Mouse (Mus musculus): ENCODE measurements around the gene Nlk. TPM values are rescaled to one million over a fixed set of nuclear protein-coding genes. Genes with fewer than 3 reads are reported as not detected.
"Not testable (repeated sequence)": the region's sequence is repeated elsewhere in the genome, so short reads cannot be mapped to it uniquely, and the experiment has no call there.

Gene Nlk
- polyA plus RNA-seq, 1 experiment from 2014 or later: 6.1 TPM

- TF ChIP-seq EP300 (IDR thresholded peaks at IDR 0.05; ENCODE audit: low read depth) (no peak), CTCF (IDR thresholded peaks at IDR 0.05; ENCODE audit: low read depth) (no peak)
- ATAC-seq: no peak
- H3K36me3 ChIP-seq (replicated peaks; ENCODE audit: insufficient read depth, low read length): no peaks in the 10 kb centered on the region
Measured at GRCm38 (mm10) chr11:78596750-78597149, 100.4 kb downstream of the Nlk start.

GRCm38 (mm10) chr11:78595773-78596172 lies 101.4 kb downstream of the Nlk start:
- no peaks in the 10 kb centered on the region for H3K36me3 ChIP-seq (replicated peaks; ENCODE audit: insufficient read depth, low read length)

More at GRCm38 (mm10) chr11:78596750-78597149, 100.4 kb downstream of the Nlk start:
- Histone ChIP-seq H3K4me1 (ENCODE audit: insufficient read depth) (0 out of 2 replicates have a peak, but pooled peaks cover 2% of the 10 kb centered on the region), H3K9me3 (ENCODE audit: low read length) (no peaks in the 10 kb centered on the region), H3K9ac (replicated peaks) (no peak overlapping the region), H3K4me2 (ENCODE audit: low read depth, low read length) (no peak overlapping the region), H3K27me3 (ENCODE audit: insufficient read depth, low read length) (no peaks in the 10 kb centered on the region), H3K4me3 (ENCODE audit: low read depth, low read length) (no peak overlapping the region), H3K27ac (ENCODE audit: low read depth) (no peak overlapping the region)
- no peak for DNase-seq

DNA sequence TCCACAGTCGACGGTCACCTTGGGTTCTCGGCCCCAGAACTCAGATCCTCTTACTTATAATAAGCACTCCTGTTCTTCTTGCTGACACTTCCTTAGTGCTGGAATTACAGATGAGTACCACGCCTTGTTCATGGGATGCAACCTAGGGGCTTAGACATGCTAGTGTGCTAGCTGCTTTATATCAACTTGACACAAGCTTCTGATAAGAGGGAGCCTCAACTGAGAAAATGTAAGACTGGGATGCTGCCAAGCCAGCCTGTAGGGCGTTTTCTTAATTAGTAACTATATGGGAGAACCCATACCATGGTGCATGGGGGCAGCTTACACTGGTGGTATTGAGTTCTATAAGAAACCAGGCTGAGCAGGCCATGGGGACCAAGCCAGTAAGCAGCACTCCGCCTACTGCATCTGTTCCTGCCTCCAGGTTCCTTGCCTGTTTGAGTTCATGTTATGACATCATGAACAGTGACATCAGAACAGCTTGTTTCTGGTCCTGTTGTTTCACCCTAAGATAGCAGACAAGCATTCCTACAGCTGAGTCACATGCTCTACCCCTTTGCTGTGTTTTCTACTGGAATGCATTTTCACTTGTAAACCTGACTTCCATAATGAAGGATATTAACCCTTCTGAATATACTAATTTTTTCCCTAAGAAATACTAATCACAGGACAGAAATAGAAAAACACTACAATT lies 102.8 kb downstream of the Nlk start:
- no peaks in the 10 kb centered on the region for H3K36me3 ChIP-seq (replicated peaks; ENCODE audit: insufficient read depth, low read length)
- DNase-seq (no peak), ATAC-seq (no peak)
- H3K4me3 ChIP-seq (ENCODE audit: low read depth, low read length): no peak overlapping the region
- H3K9ac ChIP-seq (replicated peaks): no peak overlapping the region
- no peak overlapping the region for H3K27ac ChIP-seq (ENCODE audit: low read depth)
- no peaks in the 10 kb centered on the region for H3K9me3 ChIP-seq (ENCODE audit: low read length)
- TF ChIP-seq CTCF (IDR thresholded peaks at IDR 0.05; ENCODE audit: low read depth): no peak
- TF ChIP-seq EP300 (IDR thresholded peaks at IDR 0.05; ENCODE audit: low read depth): no peak
- no peak overlapping the region for H3K4me2 ChIP-seq (ENCODE audit: low read depth, low read length)
- H3K4me1 ChIP-seq (ENCODE audit: insufficient read depth): 0 out of 2 replicates have a peak, but pooled peaks cover 2% of the 10 kb centered on the region
- WGBS (ENCODE audit: insufficient replicate concordance): 78% methylated on average over 6 of the region's 6 CpGs
- H3K27me3 ChIP-seq (ENCODE audit: insufficient read depth, low read length): no peaks in the 10 kb centered on the region

More at GRCm38 (mm10) chr11:78595773-78596172, 101.4 kb downstream of the Nlk start:
- H3K4me1 ChIP-seq (ENCODE audit: insufficient read depth): 0 out of 2 replicates have a peak, but pooled peaks cover 2% of the 10 kb centered on the region
- no peaks in the 10 kb centered on the region for H3K27me3 ChIP-seq (ENCODE audit: insufficient read depth, low read length)
- TF ChIP-seq CTCF (IDR thresholded peaks at IDR 0.05; ENCODE audit: low read depth): no peak
- peak; percentile 76; the same call in 1 of the 2 replicates for TF ChIP-seq EP300 (IDR thresholded peaks at IDR 0.05; ENCODE audit: low read depth)
- H3K27ac ChIP-seq (ENCODE audit: low read depth): no peak overlapping the region
- H3K4me2 ChIP-seq (ENCODE audit: low read depth, low read length): no peak overlapping the region
- DNase-seq (no peak), ATAC-seq (no peak)
- H3K9ac ChIP-seq (replicated peaks): no peak overlapping the region
- whole genome bisulfite sequencing (ENCODE audit: insufficient replicate concordance): 56% methylated on average over 2 of the region's 2 CpGs
- H3K4me3 ChIP-seq (ENCODE audit: low read depth, low read length): no peak overlapping the region
- no peaks in the 10 kb centered on the region for H3K9me3 ChIP-seq (ENCODE audit: low read length)

DNA sequence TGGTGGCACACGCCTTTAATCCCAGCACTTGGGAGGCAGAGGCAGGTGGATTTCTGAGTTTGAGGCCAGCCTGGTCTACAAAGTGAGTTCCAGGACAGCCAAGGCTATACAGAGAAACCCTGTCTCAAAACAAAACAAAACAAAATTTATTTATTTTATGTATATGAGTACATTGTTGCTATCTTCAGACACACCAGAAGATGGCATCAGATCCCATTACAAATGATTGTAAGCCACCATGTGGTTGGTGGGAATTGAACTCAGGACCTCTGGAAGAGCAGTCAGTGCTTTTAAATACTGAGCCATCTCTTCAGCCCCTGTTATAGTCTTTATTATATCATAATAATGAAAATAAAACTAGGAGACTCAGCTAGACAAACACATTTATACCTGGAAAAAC lies 109.5 kb downstream of the Nlk start:
- H3K9ac ChIP-seq (replicated peaks); ATAC-seq; H3K27me3 ChIP-seq (ENCODE audit: insufficient read depth, low read length); H3K27ac ChIP-seq (ENCODE audit: low read depth); H3K36me3 ChIP-seq (replicated peaks; ENCODE audit: insufficient read depth, low read length); H3K4me2 ChIP-seq (ENCODE audit: low read depth, low read length); DNase-seq; H3K9me3 ChIP-seq (ENCODE audit: low read length); H3K4me1 ChIP-seq (ENCODE audit: insufficient read depth); H3K4me3 ChIP-seq (ENCODE audit: low read depth, low read length): not testable (repeated sequence)
- 0 out of 2 replicates have a peak, but pooled peaks have one; percentile 12 for TF ChIP-seq CTCF (IDR thresholded peaks at IDR 0.05; ENCODE audit: low read depth)
- 80% methylated on average over 1 of the region's 1 CpGs for WGBS (ENCODE audit: insufficient replicate concordance)

DNA sequence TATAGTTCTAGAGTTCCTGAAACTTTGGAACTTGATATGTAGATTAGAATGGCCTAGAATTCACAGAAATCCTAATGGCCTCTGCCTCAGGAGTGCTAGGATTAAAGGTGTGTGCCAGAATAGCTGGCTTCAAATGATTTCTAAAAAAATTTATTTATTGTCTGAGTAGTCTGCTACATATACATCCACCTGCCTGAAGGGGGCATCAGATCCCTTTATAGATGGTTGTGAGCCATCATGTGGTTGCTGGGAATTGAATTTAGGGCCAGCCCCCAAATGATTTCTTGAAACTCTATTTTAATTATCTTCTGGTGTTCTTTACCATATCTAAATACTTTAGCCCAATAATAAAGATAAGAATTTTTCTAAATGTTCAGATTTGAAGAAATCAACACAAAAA lies 111.1 kb downstream of the Nlk start:
- peaks cover 10% of the 10 kb centered on the region; the same call in 1 of the 2 replicates for H3K36me3 ChIP-seq (replicated peaks; ENCODE audit: insufficient read depth, low read length)
- H3K4me2 ChIP-seq (ENCODE audit: low read depth, low read length): no peak overlapping the region
- H3K27ac ChIP-seq (ENCODE audit: low read depth): no peak overlapping the region
- no peak for DNase-seq
- no peaks in the 10 kb centered on the region for H3K27me3 ChIP-seq (ENCODE audit: insufficient read depth, low read length)
- H3K9me3 ChIP-seq (ENCODE audit: low read length): no peaks in the 10 kb centered on the region
- TF ChIP-seq EP300 (IDR thresholded peaks at IDR 0.05; ENCODE audit: low read depth) (no peak), CTCF (IDR thresholded peaks at IDR 0.05; ENCODE audit: low read depth) (peak; percentile 47)
- no peak overlapping the region for H3K9ac ChIP-seq (replicated peaks)
- H3K4me3 ChIP-seq (ENCODE audit: low read depth, low read length): no peak overlapping the region
- H3K4me1 ChIP-seq (ENCODE audit: insufficient read depth): no peaks in the 10 kb centered on the region
- ATAC-seq: no peak

GRCm38 (mm10) chr11:78582848-78583247 lies 114.3 kb downstream of the Nlk start:
- peaks cover 14% of the 10 kb centered on the region; the same call in 1 of the 2 replicates for H3K36me3 ChIP-seq (replicated peaks; ENCODE audit: insufficient read depth, low read length)
- no peak for DNase-seq
- no peak overlapping the region for H3K4me2 ChIP-seq (ENCODE audit: low read depth, low read length)
- H3K9me3 ChIP-seq (ENCODE audit: low read length): no peaks in the 10 kb centered on the region
- no peak overlapping the region for H3K9ac ChIP-seq (replicated peaks)
- WGBS (ENCODE audit: insufficient replicate concordance): 50% methylated on average over 6 of the region's 6 CpGs
- no peaks in the 10 kb centered on the region for H3K4me1 ChIP-seq (ENCODE audit: insufficient read depth)
- H3K27me3 ChIP-seq (ENCODE audit: insufficient read depth, low read length): no peaks in the 10 kb centered on the region
- TF ChIP-seq EP300 (IDR thresholded peaks at IDR 0.05; ENCODE audit: low read depth) (peak; percentile 77), CTCF (IDR thresholded peaks at IDR 0.05; ENCODE audit: low read depth) (no peak)
- ATAC-seq: no peak
- H3K4me3 ChIP-seq (ENCODE audit: low read depth, low read length): no peak overlapping the region
- H3K27ac ChIP-seq (ENCODE audit: low read depth): no peak overlapping the region
